Mouse (Mus musculus) G1E (cell line): ENCODE data around the gene Timp1. TPM values are rescaled to one million over a fixed set of nuclear protein-coding genes. Genes with fewer than 3 reads are reported as not detected.

Source experiments
- ATAC-seq: 2 replicates; pipeline ENCODE4 v1.8.0; 2016; ENCODE audit warnings: mild to moderate bottlenecking; ENCODE audit not compliant: insufficient number of reproducible peaks, poor library complexity, low FRiP score, severe bottlenecking; ENCODE audit errors: extremely low read depth
- DNase-seq: peaks from one replicate; pipeline ENCODE4 v3.0.0; 2012; ENCODE audit warnings: low spot score
- H3K27me3 ChIP-seq: 2 replicates; pipeline ENCODE4 v1.6.1; 2012; ENCODE audit warnings: mild to moderate bottlenecking, low read length, inconsistent platforms; ENCODE audit not compliant: insufficient read depth
- H3K36me3 ChIP-seq: replicated peaks from 2 replicates; pipeline ENCODE3; 2012; ENCODE audit warnings: mild to moderate bottlenecking, inconsistent platforms
- H3K4me1 ChIP-seq: 2 replicates; pipeline ENCODE4 v1.6.1; 2012; ENCODE audit warnings: low read depth, low read length, inconsistent platforms, mixed read lengths; ENCODE audit not compliant: insufficient read depth
- H3K4me3 ChIP-seq: 2 replicates; pipeline ENCODE4 v1.5.1; 2012; ENCODE audit warnings: low read depth, mild to moderate bottlenecking, inconsistent platforms, low read length, moderate library complexity, mixed read lengths
- H3K9me3 ChIP-seq: replicated peaks from 2 replicates; pipeline ENCODE4 v1.6.1; 2012; ENCODE audit warnings: inconsistent platforms
- CTCF ChIP-seq: IDR thresholded peaks from 2 replicates; pipeline ENCODE4 v1.5.1; 2012; ENCODE audit warnings: low read depth, low read length, inconsistent platforms, mixed read lengths
- GATA1 ChIP-seq: IDR thresholded peaks from 2 replicates; pipeline ENCODE4 v1.6.1; 2012; ENCODE audit warnings: borderline replicate concordance, low read length, inconsistent platforms, mixed read lengths
- GATA2 ChIP-seq: IDR thresholded peaks from 2 replicates; pipeline ENCODE4 v1.6.1; 2012; ENCODE audit warnings: low read depth, low read length, inconsistent platforms, borderline replicate concordance
- POLR2AphosphoS5 ChIP-seq: IDR thresholded peaks from 2 replicates; pipeline ENCODE4 v1.6.1; 2012; ENCODE audit warnings: low read depth, low read length, inconsistent platforms; ENCODE audit not compliant: insufficient replicate concordance
- TAL1 ChIP-seq: conservative IDR thresholded peaks from 2 replicates; pipeline ENCODE4 v1.6.1; 2012; ENCODE audit warnings: low read depth, low read length, inconsistent platforms, mixed read lengths
- polyA plus RNA-seq: library from polyadenylated mRNA; stranded (reverse); fragments of >175 nt; gene quantifications from 2 replicates; pipeline ENCODE4 v1.2.3, GENCODE M21; 2012
- total RNA-seq, 2 experiments: library from RNA; stranded (forward) in 1 of 2; stranded (reverse) in 1 of 2; fragments of 200-1000 nt in 1 of 2; fragments of >200 nt in 1 of 2; fragmentation: Nextera tagmentation in 1 of 2; gene quantifications; 2 replicates each; pipeline ENCODE4 v1.2.3; 2014 to 2017

Gene Timp1
- total and polyA plus RNA-seq, 3 experiments: not detected

DNA sequence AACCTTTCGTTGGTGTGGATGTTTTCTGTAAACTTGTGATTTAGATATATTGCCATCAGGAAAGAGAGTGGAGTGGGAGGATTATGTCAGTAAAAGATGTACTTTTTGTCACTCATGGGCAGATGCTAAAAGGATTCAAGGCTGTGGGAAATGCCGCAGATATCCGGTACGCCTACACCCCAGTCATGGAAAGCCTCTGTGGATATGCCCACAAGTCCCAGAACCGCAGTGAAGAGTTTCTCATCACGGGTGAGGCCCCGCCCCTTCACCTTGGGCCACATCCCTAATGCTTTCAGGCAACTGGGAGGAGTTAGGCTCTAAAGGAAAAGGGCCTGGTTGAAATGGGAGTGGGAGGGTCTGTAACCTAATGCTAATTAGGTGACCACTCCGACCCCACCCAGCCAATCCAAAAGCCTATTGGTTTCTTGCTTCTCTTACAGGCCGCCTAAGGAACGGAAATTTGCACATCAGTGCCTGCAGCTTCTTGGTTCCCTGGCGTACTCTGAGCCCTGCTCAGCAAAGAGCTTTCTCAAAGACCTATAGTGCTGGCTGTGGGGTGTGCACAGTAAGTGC lies 3.0 kb downstream of the Timp1 start:
- Histone ChIP-seq H3K4me1 (no peaks in the 10 kb centered on the region), H3K27me3 (peaks cover 13% of the 10 kb centered on the region), H3K36me3 (no peaks in the 10 kb centered on the region), H3K9me3 (no peaks in the 10 kb centered on the region), H3K4me3 (no peak overlapping the region)
- ATAC-seq (no peak), DNase-seq (no peak)
- TF ChIP-seq TAL1 (no peak), CTCF (no peak), GATA1 (no peak), GATA2 (no peak), POLR2AphosphoS5 (no peak)

DNA sequence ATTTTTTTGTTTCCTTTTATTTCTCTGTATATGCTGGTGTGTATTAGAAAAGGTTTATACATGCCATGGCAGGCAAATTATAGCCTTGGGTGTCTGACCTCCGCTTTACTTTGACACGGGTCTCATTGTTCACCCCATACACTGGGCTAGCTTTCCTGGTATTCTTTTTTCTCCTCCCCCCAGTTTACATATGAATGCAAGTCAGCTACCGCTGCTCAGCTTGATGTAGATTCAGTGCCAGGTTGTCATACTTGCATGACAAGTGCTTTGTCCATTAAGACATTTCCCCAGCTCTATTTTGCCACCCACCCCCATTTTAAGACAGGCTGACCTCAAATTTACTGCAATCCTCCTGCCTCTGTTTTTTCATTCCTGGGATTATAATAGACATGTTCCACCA lies 5.3 kb downstream of the Timp1 start:
- no peak for ATAC-seq
- Histone ChIP-seq H3K4me1 (no peaks in the 10 kb centered on the region), H3K4me3 (no peak overlapping the region), H3K36me3 (no peaks in the 10 kb centered on the region), H3K9me3 (no peaks in the 10 kb centered on the region), H3K27me3 (peaks cover 8% of the 10 kb centered on the region)
- TF ChIP-seq CTCF (no peak), TAL1 (no peak), GATA2 (no peak), POLR2AphosphoS5 (no peak), GATA1 (no peak)
- no peak for DNase-seq

DNA sequence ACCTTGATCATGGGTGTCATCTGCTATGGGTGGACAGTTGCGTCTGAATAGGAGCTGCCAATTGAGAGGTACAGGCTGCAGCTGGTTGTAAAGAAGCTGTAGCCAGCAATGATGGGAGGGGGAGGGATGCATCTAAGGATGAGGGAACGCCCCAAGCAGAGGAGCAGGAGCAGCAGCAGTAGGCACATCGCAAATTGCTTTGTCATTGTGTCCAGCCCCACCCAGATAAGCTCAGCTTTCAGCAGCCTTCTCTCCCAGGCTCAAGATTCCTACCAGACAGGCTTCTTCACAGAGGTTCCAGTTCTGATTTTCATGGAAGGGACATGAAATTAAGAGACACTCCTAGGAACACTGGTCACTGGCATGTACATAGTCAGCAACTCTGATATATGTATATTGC lies 40.1 kb downstream of the Timp1 start:
- Histone ChIP-seq H3K27me3 (no peaks in the 10 kb centered on the region), H3K4me1 (peaks cover 8% of the 10 kb centered on the region), H3K9me3 (no peaks in the 10 kb centered on the region), H3K4me3 (no peak overlapping the region), H3K36me3 (no peaks in the 10 kb centered on the region)
- TF ChIP-seq GATA2: no peak
- no peak for TF ChIP-seq GATA1
- ATAC-seq: no peak
- DNase-seq: no peak

DNA sequence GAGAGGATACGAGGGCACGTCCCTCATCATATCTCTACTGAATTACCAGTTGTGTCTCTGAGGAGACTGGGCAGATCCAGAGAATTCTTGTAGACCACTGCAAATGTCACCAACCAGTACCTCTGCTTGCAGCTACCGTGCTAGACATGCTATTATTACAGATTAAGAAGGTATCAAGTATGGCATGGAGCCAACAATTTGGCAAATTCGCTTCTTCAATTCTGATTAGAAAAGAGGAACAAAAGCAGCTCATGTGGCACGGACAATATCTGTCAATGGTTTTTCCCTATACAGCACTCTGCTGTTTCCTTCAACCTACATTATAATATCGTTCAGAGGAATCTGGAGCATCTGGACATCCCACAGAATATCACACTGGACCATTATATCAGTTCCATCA lies 43.8 kb downstream of the Timp1 start:
- Histone ChIP-seq H3K27me3 (no peaks in the 10 kb centered on the region), H3K4me1 (peaks cover 8% of the 10 kb centered on the region), H3K4me3 (no peak overlapping the region), H3K36me3 (no peaks in the 10 kb centered on the region), H3K9me3 (no peaks in the 10 kb centered on the region)
- ATAC-seq: no peak
- no peak for DNase-seq
- TF ChIP-seq TAL1: no peak
- no peak for TF ChIP-seq GATA1
- no peak for TF ChIP-seq GATA2
- no peak for TF ChIP-seq CTCF
- TF ChIP-seq POLR2AphosphoS5: no peak

DNA sequence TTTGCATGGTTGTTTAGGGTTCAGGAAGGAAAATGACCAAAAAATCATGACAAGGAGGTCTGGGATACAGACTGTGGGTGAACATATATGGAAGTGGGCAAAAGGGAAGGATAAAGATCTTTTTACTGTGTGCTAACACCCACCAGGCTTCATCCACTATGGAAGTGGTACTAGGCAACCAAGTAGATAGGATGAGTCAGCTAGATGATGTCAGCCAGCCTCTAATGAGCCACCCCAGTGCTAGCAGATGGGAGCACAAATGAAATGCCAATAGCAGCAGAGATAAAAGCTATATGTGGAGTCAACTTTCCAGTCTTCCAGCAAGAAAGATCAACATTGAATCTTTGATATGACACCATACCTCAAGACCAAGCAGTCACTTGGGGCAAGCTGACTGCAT lies 45.1 kb downstream of the Timp1 start:
- Histone ChIP-seq H3K36me3 (no peaks in the 10 kb centered on the region), H3K9me3 (no peaks in the 10 kb centered on the region), H3K4me3 (no peak overlapping the region), H3K4me1 (peaks cover 5% of the 10 kb centered on the region), H3K27me3 (no peaks in the 10 kb centered on the region)
- no peak for TF ChIP-seq CTCF
- no peak for TF ChIP-seq POLR2AphosphoS5
- no peak for TF ChIP-seq GATA1
- TF ChIP-seq TAL1: no peak
- TF ChIP-seq GATA2: no peak
- DNase-seq: no peak
- no peak for ATAC-seq

DNA sequence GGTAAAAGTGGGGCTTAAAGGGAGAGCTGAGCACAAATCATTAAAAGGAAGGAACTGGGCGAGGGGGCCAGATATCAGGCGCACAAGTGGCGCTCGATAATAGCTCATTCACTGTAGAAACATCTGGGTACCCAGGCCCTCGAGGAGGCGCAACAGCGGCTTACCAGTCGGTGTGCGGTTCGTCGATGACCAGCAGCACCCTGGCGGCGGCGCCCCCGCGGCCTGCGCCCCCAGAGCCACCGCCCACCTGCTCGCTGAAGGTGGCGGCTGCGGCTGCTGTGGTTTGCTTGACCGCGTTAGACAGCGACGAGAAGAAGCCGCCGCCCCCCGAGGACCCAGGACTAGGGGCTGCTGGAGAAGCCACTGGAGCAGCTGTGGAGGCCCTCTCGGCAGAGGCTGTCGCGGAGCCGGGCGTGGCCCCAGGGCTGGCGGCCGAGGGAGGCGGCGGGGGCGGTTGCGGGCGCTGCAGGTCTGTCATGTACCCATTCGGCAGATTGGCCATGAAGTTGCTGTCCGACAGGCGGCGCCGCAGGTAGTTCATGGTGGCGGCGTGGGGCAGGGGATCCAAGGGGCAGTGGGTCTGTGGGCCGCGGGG lies 50.4 kb downstream of the Timp1 start:
- no peaks in the 10 kb centered on the region; the same call in 1 of the 2 replicates for H3K9me3 ChIP-seq
- DNase-seq (no peak), ATAC-seq (no peak)
- H3K4me3 ChIP-seq: no peak overlapping the region
- no peak for TF ChIP-seq POLR2AphosphoS5
- TF ChIP-seq GATA2: no peak
- TF ChIP-seq TAL1: no peak
- TF ChIP-seq CTCF: no peak
- no peak for TF ChIP-seq GATA1
- H3K4me1 ChIP-seq: no peaks in the 10 kb centered on the region
- H3K36me3 ChIP-seq: no peaks in the 10 kb centered on the region
- H3K27me3 ChIP-seq: peaks cover 4% of the 10 kb centered on the region; the same call in 1 of the 2 replicates
